Mouse (Mus musculus): ENCODE data around the gene Brox.

- TF ChIP-seq EP300 (IDR thresholded peaks at IDR 0.05; ENCODE audit: insufficient read depth, low read depth, low read length) (no peak), POLR2A (IDR thresholded peaks at IDR 0.05; ENCODE audit: insufficient read depth, low read length) (no peak), CTCF (IDR thresholded peaks at IDR 0.05; ENCODE audit: low read depth, low read length) (no peak)
These were observed 48.1 kb upstream of the Brox start for GRCm38 (mm10) chr1:183344886-183345816.

All from ES-Bruce4 (cell line).